Mouse (Mus musculus): ENCODE results near the gene Ccnt1.

The Ccnt1 gene

DNA sequence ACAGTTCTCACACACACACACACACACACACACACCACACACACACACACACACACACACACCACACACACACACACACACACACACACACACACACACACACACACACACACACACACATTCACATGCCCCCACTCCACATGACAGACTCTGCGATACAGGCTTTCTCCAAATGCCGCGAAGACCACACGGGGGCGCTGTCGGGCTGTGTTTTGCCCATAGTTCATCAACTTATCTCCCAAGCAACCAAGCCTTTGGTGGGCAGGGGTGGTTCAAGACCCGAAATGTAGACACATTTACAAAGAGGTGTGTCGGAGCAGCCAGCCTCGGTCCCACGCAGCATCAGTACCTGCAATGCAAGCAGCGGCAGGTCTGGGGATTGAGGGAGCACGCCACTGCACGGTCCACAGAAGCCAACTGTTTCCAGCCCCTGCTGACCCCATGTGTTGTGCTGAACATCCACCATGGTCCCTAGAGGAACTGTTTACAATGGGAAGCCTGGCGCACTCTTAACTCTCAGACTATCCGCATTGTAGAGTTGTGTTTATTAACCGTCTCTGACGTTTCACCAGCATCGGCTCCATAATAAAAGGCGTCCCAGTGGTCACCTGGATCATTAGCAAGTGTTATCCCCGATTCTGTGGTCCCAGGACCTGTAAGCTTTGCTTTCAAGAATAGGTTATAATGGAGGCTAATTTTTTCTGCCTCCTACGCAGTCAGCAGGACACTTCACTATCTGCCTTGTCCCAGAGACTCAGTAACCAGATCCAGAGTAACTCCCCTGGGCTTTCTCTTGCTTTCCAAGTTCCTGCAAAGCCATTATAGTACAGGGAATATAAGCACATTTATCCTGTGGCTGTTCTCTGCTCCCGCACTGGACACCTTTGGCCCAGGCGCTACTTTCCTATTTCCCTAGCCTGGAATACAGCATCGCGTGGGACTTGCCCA, 60.0 kb downstream of the Ccnt1 start:
- DNase-seq (ENCODE audit: low read depth, low spot score): peak; percentile 59

GRCm38 (mm10) chr15:98509387-98509786, 61.3 kb downstream of the Ccnt1 start:
- no peak for DNase-seq (ENCODE audit: low read depth, low spot score)

DNA sequence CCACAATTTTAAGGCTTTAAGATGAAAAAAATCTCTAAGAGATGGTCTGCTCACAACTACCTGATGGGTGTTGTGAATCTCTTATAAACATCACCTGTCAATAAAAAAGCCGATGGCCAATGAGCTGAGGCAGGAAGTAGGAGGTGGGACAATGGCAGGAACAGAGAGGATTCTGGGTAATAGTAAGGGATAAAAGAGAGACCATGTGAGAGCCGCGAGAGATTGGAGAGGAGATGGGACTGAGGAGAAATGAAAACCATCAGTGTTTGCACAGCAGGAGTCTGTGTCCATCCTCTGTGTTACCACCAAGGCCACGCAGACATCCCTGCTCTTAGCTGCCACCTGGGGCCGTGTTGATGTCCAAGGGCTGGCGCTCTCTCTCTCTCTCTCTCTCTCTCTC, 63.4 kb downstream of the Ccnt1 start:
- DNase-seq (ENCODE audit: low read depth, low spot score): no peak

- DNase-seq (ENCODE audit: low read depth, low spot score): no peak
Measured at GRCm38 (mm10) chr15:98506253-98506957, 64.3 kb downstream of the Ccnt1 start.

GRCm38 (mm10) chr15:98504514-98504913, 66.2 kb downstream of the Ccnt1 start:
- DNase-seq (ENCODE audit: low read depth, low spot score): no peak

GRCm38 (mm10) chr15:98503317-98503716, 67.4 kb downstream of the Ccnt1 start:
- DNase-seq (ENCODE audit: low read depth, low spot score): no peak

DNA sequence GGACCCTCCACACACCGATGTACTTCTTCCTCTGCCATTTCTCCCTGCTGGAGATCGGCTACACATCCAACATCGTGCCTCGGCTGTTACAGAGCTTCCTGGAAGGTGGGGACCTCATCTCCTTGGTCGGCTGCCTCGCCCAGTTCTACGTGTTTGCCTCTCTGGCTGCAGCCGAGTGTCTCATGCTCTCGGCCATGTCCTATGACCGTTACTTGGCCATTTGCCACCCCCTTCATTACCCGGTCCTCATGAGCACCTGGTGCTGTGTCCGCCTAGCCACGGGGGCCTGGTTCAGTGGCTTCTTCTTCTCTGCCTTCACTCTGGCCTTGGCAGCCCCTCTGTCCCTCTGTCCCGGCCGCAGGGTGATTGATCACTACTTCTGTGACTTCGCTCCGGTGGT, 73.1 kb downstream of the Ccnt1 start:
- DNase-seq (ENCODE audit: low read depth, low spot score): no peak

- DNase-seq (ENCODE audit: low read depth, low spot score): no peak
Measured at GRCm38 (mm10) chr15:98492102-98492501, 78.6 kb downstream of the Ccnt1 start, which contains the start of gene Olfr279. Gene Olfr279 (plus strand): TSS chr15:98492402.

- no peak for DNase-seq (ENCODE audit: low read depth, low spot score)
Measured at GRCm38 (mm10) chr15:98491332-98491731, 79.4 kb downstream of the Ccnt1 start.
